Mouse (Mus musculus) midbrain, postnatal 0 days (tissue): Measurements from ENCODE around the gene Ltbp2. TPM values are rescaled to one million over a fixed set of nuclear protein-coding genes. Genes with fewer than 3 reads are reported as not detected.

Experiments used
- ATAC-seq: fragments of 200-750 bp; cut with Nextera tagmentation; 2 replicates; pipeline ENCODE4 v1.8.0; 2017; ENCODE audit warnings: moderate number of reproducible peaks, mild to moderate bottlenecking, moderate TSS enrichment, moderate library complexity; ENCODE audit not compliant: low FRiP score
- DNase-seq: peaks from one replicate; pipeline ENCODE4 v3.0.0-alpha.2; 2015; ENCODE audit warnings: low spot score
- H3K27ac ChIP-seq: fragments of 300-500 bp; sonication (generic); 2 replicates; pipeline ENCODE4 v1.5.1; 2014; ENCODE audit warnings: low read depth, mild to moderate bottlenecking, low read length, mixed read lengths
- H3K27me3 ChIP-seq: fragments of 300-500 bp; sonication (generic); 2 replicates; pipeline ENCODE4 v1.6.1; 2014; ENCODE audit warnings: low read length, control low read depth, mixed read lengths; ENCODE audit not compliant: insufficient read depth
- H3K36me3 ChIP-seq: fragments of 300-500 bp; sonication (generic); 2 replicates; pipeline ENCODE4 v1.6.1; 2014; ENCODE audit warnings: low read length, control low read depth, mixed read lengths; ENCODE audit not compliant: insufficient read depth
- H3K4me1 ChIP-seq: fragments of 300-500 bp; sonication (generic); 2 replicates; pipeline ENCODE4 v1.6.1; 2014; ENCODE audit warnings: mild to moderate bottlenecking, control low read depth, antibody characterized with exemption, low read length, mixed read lengths; ENCODE audit not compliant: insufficient read depth
- H3K4me2 ChIP-seq: fragments of 300-500 bp; sonication (generic); 2 replicates; pipeline ENCODE4 v1.6.1; 2014; ENCODE audit warnings: low read depth, mild to moderate bottlenecking, low read length, mixed read lengths; ENCODE audit not compliant: poor library complexity, severe bottlenecking
- H3K4me3 ChIP-seq: fragments of 300-500 bp; sonication (generic); 2 replicates; pipeline ENCODE4 v1.5.1; 2014; ENCODE audit warnings: low read depth, mild to moderate bottlenecking, low read length, moderate library complexity
- H3K9ac ChIP-seq: fragments of 300-500 bp; sonication (generic); replicated peaks from 2 replicates; pipeline ENCODE4 v1.6.1; 2014; ENCODE audit warnings: mild to moderate bottlenecking, low read length, moderate library complexity, mixed read lengths; ENCODE audit not compliant: poor library complexity, severe bottlenecking
- H3K9me3 ChIP-seq: fragments of 300-500 bp; sonication (generic); 2 replicates; pipeline ENCODE4 v1.6.1; 2016; ENCODE audit warnings: low read length, control low read depth
- CTCF ChIP-seq: IDR thresholded peaks from 2 replicates; pipeline ENCODE4 v1.5.1; 2016; ENCODE audit warnings: antibody characterized with exemption, mild to moderate bottlenecking
- WGBS: fragments of 180-500 bp; shearing (Covaris S2); extraction: QIAGEN DNeasy Blood & Tissue Kit; methylation state at CpG from one replicate; pipeline ENCODE4 v1.1.7; 2014; 5-methylcytosine and 5-hydroxymethylcytosine counted together
- polyA plus RNA-seq: library from polyadenylated mRNA; unstranded; fragments of >200 nt; fragmentation: Nextera tagmentation; extraction: Ambion mirVana; gene quantifications from 2 replicates; pipeline ENCODE4 v1.2.1, GENCODE M21; 2015
- total RNA-seq: library from RNA; depleted of rRNA; stranded (reverse); fragments of >200 nt; gene quantifications from 2 replicates; pipeline ENCODE4 v1.2.3, GENCODE M21; 2014

Ltbp2 gene
- total and polyA plus RNA-seq, 2 experiments from 2014 or later: 0.14 to 4.0 TPM

DNA sequence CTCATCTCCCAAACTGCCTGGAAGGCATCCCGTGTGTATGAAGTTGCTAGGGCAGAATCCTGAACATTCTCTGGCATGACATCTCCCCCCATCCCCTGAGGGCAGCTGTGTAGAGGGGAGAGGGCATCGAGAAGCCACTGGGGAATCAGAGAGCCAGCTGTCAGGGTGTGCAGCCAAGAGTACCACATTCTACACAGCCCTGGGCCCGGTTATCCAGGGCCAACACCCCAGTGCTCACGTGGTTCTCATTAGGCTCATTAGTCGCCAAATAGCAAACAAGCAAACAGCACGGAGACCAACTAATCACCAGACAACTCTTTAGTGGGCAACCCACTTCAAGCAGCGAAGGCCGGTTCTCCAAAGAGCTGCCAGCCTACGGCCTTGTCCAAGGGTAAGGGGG is 10.9 kb downstream of the Ltbp2 start:
- no peak for TF ChIP-seq CTCF
- ATAC-seq: no peak
- no peak overlapping the region for H3K9ac ChIP-seq
- DNase-seq: no peak
- WGBS: 83% methylated on average over 9 of the region's 9 CpGs
- no peak overlapping the region for H3K4me3 ChIP-seq
- H3K27me3 ChIP-seq: no peaks in the 10 kb centered on the region
- H3K9me3 ChIP-seq: no peaks in the 10 kb centered on the region
- H3K4me1 ChIP-seq: no peaks in the 10 kb centered on the region
- H3K36me3 ChIP-seq: no peaks in the 10 kb centered on the region
- no peak overlapping the region for H3K4me2 ChIP-seq
- H3K27ac ChIP-seq: no peak overlapping the region

DNA sequence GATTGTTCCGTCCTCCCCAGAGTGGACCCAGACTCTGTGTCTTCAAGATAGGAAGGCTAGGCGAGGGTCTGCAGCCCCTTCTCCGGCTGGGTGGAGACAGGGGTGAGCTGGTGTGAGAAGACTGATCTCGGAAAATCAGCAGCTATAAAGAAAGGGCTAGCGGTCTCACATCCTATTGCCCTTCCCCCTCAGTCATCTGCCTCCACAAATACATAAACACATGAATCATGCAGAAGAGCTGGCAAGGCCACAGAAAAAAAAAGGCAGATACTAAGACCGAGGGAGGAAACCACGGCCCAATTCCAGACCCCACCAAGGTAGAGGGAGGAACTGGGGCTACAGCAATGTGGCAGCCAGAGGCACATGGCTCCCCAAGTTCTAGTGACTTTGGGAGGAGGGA is 11.5 kb downstream of the Ltbp2 start:
- Histone ChIP-seq H3K36me3 (no peaks in the 10 kb centered on the region), H3K4me1 (no peaks in the 10 kb centered on the region), H3K4me3 (no peak overlapping the region), H3K4me2 (no peak overlapping the region), H3K9ac (no peak overlapping the region), H3K27ac (no peak overlapping the region), H3K27me3 (no peaks in the 10 kb centered on the region), H3K9me3 (no peaks in the 10 kb centered on the region)
- no peak for TF ChIP-seq CTCF
- 81% methylated on average over 7 of the region's 7 CpGs for WGBS
- ATAC-seq: no peak
- no peak for DNase-seq

DNA sequence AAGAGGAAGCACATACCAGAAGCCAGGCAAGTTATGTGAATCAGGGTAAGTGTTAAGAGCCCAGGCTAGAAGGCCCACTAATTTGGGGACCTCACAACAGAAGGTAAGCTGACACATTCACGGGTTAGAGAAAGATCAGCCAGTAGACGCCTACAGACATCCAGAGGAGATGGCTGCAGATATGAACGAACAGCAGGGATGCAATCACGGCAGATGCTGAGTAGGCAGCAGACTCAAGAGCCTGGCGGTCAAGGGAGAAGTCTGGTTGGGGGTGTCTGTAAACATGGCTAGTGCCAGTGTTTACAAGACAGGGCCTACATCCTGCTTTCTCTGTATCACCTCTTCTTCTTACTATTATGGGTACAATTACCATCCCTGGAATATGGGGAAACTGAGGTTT is 13.1 kb downstream of the Ltbp2 start:
- no peak for ATAC-seq
- WGBS: 80% methylated on average over 5 of the region's 5 CpGs
- no peak overlapping the region for H3K4me3 ChIP-seq
- no peak for DNase-seq
- no peaks in the 10 kb centered on the region for H3K36me3 ChIP-seq
- H3K9ac ChIP-seq: no peak overlapping the region
- no peaks in the 10 kb centered on the region for H3K27me3 ChIP-seq
- H3K4me1 ChIP-seq: no peaks in the 10 kb centered on the region
- H3K27ac ChIP-seq: no peak overlapping the region
- H3K9me3 ChIP-seq: no peaks in the 10 kb centered on the region
- no peak for TF ChIP-seq CTCF
- no peak overlapping the region for H3K4me2 ChIP-seq

DNA sequence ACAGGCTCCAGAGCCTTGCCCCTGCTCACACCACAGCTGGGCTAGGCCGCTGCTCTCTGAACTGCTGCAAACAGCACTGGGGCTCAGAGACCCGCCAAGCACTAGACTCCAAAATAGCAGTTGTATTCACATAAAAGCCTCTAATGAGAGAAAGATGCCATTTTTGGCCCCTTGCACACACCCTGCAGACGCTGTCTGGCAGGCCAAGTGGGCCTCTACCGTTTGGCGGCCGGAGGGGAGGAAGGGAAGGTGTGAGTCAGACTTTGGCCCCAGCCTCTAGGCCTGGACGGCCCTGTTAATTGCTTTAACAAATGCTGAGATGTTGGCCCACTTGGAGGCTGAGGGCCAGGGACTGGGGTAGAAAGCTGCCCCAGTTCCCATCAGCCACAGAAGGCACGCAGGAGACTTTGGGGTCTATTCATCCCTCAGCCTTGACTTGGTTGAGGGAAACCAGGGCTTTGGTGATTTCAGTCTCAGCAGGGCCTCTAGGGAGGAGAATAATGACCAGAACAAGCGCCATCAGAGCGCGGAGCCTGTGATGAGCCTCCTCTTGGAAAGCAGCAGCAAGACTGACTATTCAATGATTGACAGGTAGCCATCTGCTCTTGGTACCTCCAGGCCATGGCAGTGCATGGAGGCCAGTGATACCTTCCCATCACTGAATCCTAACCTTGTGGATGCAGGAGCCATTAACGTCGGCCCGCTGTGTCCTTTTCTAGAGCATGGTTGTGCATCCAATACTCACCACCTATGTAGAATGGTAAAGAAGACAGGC is 14.0 kb downstream of the Ltbp2 start:
- Histone ChIP-seq H3K4me1 (no peaks in the 10 kb centered on the region), H3K27ac (no peak overlapping the region), H3K9ac (no peak overlapping the region), H3K36me3 (no peaks in the 10 kb centered on the region), H3K27me3 (no peaks in the 10 kb centered on the region), H3K4me2 (no peak overlapping the region), H3K9me3 (no peaks in the 10 kb centered on the region), H3K4me3 (no peak overlapping the region)
- DNase-seq (no peak), ATAC-seq (no peak)
- no peak for TF ChIP-seq CTCF
- 83% methylated on average over 14 of the region's 14 CpGs for WGBS

DNA sequence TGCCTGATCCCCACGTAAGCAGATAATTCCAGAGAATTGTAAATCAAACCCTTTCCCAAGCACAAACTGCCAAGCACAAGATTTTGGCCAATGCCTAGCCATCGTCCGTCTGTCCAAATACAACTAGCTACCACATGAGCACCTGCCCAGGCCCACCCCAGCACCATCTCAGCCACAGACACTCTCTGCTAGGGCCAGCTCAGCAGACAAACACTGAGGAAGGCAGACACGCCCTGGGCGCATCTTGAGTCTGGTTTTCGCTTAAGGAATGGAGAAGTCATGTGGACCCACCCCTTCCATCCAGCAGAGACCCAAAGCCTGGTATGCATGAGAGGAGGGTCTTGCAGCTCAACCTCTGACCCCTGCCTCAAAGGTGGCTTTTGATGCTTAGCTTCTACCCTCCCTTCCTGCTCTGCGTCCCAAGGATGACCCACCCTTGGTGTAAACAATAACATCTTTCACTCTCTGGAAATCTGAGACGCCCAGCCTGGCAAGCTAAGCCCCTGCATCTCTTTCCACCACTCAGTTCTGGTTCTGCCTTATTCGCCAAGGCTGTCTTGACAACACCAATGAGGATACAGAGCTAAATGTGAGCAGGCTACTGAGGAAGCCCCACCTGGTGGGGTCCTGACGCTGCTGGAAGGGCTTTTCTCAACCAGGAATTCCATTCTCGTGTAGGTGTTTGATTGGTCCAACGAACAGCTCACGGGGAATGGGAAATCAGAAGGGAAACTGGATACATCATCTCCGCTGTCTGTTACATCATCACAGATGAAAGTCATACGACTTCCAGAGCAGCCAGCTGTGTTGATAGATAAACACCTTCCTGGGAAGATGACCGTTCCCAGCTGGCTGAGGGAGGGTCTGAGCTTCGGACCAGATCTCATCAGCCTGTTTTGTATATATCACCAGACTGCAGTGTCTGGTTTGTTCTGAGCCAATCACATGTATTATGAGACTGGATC is 17.9 kb downstream of the Ltbp2 start:
- H3K4me3 ChIP-seq: no peak overlapping the region
- H3K27me3 ChIP-seq: no peaks in the 10 kb centered on the region
- no peak overlapping the region for H3K9ac ChIP-seq
- H3K4me1 ChIP-seq: no peaks in the 10 kb centered on the region
- TF ChIP-seq CTCF: no peak
- 67% methylated on average over 17 of the region's 17 CpGs for WGBS
- no peaks in the 10 kb centered on the region for H3K36me3 ChIP-seq
- H3K27ac ChIP-seq: no peak overlapping the region
- DNase-seq (no peak), ATAC-seq (no peak)
- H3K4me2 ChIP-seq: no peak overlapping the region
- no peaks in the 10 kb centered on the region for H3K9me3 ChIP-seq

DNA sequence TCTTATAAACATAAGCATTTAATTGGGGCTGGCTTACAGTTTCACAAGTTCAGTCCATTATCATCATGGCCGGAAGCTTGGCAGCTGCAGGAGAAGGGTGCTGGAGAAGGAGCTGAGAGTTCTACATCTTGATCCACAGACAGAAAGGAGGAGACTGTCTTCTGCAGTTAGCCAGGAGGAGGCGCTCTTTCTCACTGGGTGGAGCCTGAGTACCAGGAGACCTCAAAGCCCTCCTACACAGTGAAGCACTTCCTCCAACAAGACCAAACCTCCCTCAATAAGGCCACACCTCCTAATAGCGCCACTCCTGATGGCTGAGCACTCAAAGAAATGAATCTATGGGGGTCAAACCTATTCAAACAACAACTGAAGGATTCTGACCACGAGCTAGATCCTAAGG is 18.6 kb downstream of the Ltbp2 start:
- TF ChIP-seq CTCF: no peak
- Histone ChIP-seq H3K4me3 (no peak overlapping the region), H3K9ac (no peak overlapping the region), H3K27me3 (no peaks in the 10 kb centered on the region), H3K9me3 (no peaks in the 10 kb centered on the region), H3K36me3 (no peaks in the 10 kb centered on the region), H3K27ac (no peak overlapping the region), H3K4me2 (no peak overlapping the region), H3K4me1 (no peaks in the 10 kb centered on the region)
- ATAC-seq (no peak), DNase-seq (no peak)
- WGBS: 71% methylated on average over 4 of the region's 4 CpGs
